Mouse (Mus musculus) embryonic facial prominence, embryonic 13.5 days (tissue): Measurements from ENCODE around the gene Lnpep. TPM values are rescaled to one million over a fixed set of nuclear protein-coding genes. Genes with fewer than 3 reads are reported as not detected.

Experiments
- ATAC-seq: fragments of 200-750 bp; cut with Nextera tagmentation; 2 replicates; pipeline ENCODE4 v1.8.0; 2017; ENCODE audit warnings: low read depth; ENCODE audit not compliant: insufficient number of reproducible peaks, insufficient read depth, low FRiP score, low TSS enrichment
- H3K27ac ChIP-seq: fragments of 300-500 bp; sonication (generic); 2 replicates; pipeline ENCODE4 v1.5.1; 2015; ENCODE audit warnings: moderate library complexity, mild to moderate bottlenecking, inconsistent platforms
- H3K27me3 ChIP-seq: fragments of 300-500 bp; sonication (generic); 2 replicates; pipeline ENCODE4 v1.6.1; 2015; ENCODE audit warnings: mild to moderate bottlenecking, inconsistent platforms
- H3K36me3 ChIP-seq: fragments of 300-500 bp; sonication (generic); 2 replicates; pipeline ENCODE4 v1.6.1; 2015; ENCODE audit warnings: mild to moderate bottlenecking, inconsistent platforms
- H3K4me1 ChIP-seq: fragments of 300-500 bp; sonication (generic); 2 replicates; pipeline ENCODE4 v1.6.1; 2015; ENCODE audit warnings: inconsistent platforms
- H3K4me2 ChIP-seq: fragments of 300-500 bp; sonication (generic); 2 replicates; pipeline ENCODE4 v1.6.1; 2015; ENCODE audit warnings: moderate library complexity, mild to moderate bottlenecking, inconsistent platforms
- H3K4me3 ChIP-seq: fragments of 300-500 bp; sonication (generic); 2 replicates; pipeline ENCODE4 v1.5.1; 2015; ENCODE audit warnings: mild to moderate bottlenecking, inconsistent platforms
- H3K9ac ChIP-seq: fragments of 300-500 bp; sonication (generic); 2 replicates; pipeline ENCODE4 v1.6.1; 2015; ENCODE audit warnings: mild to moderate bottlenecking, inconsistent platforms
- H3K9me3 ChIP-seq: fragments of 300-500 bp; sonication (generic); 2 replicates; pipeline ENCODE4 v1.6.1; 2016; ENCODE audit warnings: inconsistent platforms
- WGBS: fragments of 180-500 bp; shearing (Covaris S2); methylation state at CpG from one replicate; pipeline ENCODE4 v1.1.7; 2015; ENCODE audit warnings: mixed read lengths; 5-methylcytosine and 5-hydroxymethylcytosine counted together
- polyA plus RNA-seq: library from polyadenylated mRNA; unstranded; fragments of >200 nt; fragmentation: Nextera tagmentation; extraction: Ambion mirVana; gene quantifications from 2 replicates; pipeline ENCODE4 v1.2.1, GENCODE M21; 2015

Lnpep gene
- polyA plus RNA-seq, 1 experiment from 2014 or later, result 11.5 TPM

DNA sequence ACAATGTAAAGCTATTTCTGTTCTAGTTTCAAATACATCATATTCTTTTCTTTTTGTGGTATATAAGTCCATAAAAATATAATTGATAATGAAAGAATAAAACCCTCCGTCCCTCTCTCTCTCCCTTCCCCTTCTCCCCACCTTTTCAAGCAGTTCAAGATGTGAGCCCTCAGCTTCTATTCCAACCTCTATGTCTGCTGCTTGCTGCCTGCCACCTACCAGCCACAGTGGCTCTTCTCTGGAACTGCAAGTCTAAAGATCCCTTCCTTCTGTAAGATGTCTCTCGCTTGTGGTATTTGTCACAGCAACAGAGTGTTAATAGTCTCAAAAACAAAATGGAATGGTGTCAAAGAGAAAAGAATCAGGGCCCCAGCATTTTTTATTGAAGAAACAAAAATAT is 20.3 kb downstream of the Lnpep start:
- no peaks in the 10 kb centered on the region for H3K36me3 ChIP-seq
- no peak overlapping the region for H3K4me3 ChIP-seq
- no peak overlapping the region for H3K4me2 ChIP-seq
- peaks cover 10% of the 10 kb centered on the region for H3K4me1 ChIP-seq
- no peaks in the 10 kb centered on the region for H3K9me3 ChIP-seq
- no peak overlapping the region for H3K9ac ChIP-seq
- no peak overlapping the region for H3K27ac ChIP-seq
- 85% methylated on average over 2 of the region's 2 CpGs for WGBS
- no peaks in the 10 kb centered on the region for H3K27me3 ChIP-seq
- ATAC-seq, result no peak

DNA sequence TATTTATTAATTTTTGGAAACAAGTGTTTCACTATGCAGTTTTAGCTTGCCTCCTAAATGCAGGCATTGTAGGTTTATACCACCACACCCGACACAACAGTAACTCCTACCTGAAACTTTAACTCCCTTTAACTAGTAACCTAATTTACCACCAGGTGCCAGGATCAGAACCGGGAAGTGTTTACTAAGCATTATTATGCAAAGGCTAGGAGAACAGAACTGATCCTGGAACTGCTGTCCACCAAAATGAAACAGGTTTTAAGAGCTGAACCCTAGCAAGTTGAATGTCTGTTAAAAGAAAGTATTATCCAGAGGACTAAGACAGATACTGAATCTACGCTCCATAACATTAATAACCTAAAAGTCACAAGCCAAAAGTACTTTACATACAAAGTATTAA is 21.2 kb downstream of the Lnpep start:
- WGBS, result 86% methylated on average over 3 of the region's 3 CpGs
- Histone ChIP-seq H3K27me3 (no peaks in the 10 kb centered on the region), H3K4me2 (no peak overlapping the region), H3K36me3 (no peaks in the 10 kb centered on the region), H3K27ac (no peak overlapping the region), H3K9ac (no peak overlapping the region), H3K9me3 (no peaks in the 10 kb centered on the region), H3K4me3 (no peak overlapping the region), H3K4me1 (peaks cover 10% of the 10 kb centered on the region)
- no peak for ATAC-seq

DNA sequence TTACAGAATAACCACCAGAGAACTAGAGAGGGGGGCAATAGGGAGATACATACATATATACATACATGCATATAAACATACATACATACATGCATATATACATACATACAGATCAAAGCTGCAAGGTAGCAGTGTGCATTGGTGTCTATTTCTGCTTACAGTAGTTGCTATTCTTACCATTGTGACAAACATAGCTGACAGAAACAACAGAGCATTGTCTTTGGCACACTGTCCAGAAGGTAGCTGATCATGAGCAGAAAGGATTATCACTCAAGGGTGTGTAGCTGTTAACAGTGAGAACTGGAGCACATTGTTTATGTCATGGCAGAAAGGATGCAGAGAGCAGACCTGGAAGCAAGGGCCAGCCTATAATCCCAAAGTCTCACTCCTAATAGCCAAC is 22.1 kb downstream of the Lnpep start:
- Histone ChIP-seq H3K36me3 (no peaks in the 10 kb centered on the region), H3K9me3 (no peaks in the 10 kb centered on the region), H3K27ac (no peak overlapping the region), H3K4me2 (no peak overlapping the region), H3K27me3 (no peaks in the 10 kb centered on the region), H3K4me1 (peaks cover 12% of the 10 kb centered on the region), H3K4me3 (no peak overlapping the region), H3K9ac (no peak overlapping the region)
- ATAC-seq, result no peak

DNA sequence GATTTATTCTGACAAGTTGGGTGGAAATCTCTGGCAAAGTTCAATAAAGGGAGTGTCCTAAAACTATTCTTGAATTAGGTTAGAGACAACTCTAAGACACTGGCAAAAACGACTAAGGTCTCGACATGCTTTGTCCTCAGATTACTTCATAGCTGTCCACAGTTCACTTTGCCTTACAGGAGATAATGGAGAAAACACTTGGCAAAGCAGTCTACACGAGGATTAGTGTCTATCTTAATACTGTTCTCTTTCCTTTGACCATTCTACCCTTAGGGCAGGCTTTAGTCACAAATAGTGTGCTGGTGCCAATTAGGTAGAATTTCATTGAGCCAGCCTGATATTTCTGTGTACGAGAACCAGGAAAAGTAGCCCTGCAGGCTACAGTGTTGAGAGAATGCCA is 22.5 kb downstream of the Lnpep start:
- WGBS, result 34% methylated on average over 4 of the region's 4 CpGs
- H3K27me3 ChIP-seq, result no peaks in the 10 kb centered on the region
- ATAC-seq, result no peak
- 0 out of 2 replicates have a peak overlapping the region, but pooled peaks have one; percentile 5 for H3K27ac ChIP-seq
- no peaks in the 10 kb centered on the region for H3K9me3 ChIP-seq
- peaks cover 15% of the 10 kb centered on the region for H3K4me1 ChIP-seq
- H3K4me2 ChIP-seq, result no peak overlapping the region
- H3K36me3 ChIP-seq, result no peaks in the 10 kb centered on the region
- H3K4me3 ChIP-seq, result no peak overlapping the region
- H3K9ac ChIP-seq, result no peak overlapping the region

DNA sequence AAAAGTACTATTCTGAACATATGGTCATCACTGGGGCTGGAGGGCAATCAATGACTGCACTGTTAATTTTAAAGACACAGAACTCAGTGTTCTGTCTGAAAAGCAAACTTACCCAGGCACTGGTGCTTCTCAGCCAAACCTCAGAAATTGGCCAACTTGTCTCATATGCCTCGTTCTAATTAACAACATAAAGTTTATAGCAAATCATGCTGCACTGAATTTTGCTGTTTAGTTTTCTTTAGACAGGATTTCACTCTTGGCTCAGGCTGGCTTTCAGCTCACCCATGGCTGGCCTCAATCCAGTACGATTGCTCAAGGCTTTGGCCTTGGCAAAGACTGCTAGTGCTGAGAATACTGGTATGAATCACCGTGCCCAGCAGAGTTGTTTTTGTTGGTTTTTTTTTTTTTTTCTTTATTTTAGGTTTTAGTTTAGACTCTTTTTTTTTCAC is 24.0 kb downstream of the Lnpep start:
- no peak for ATAC-seq
- 32% methylated on average over 3 of the region's 3 CpGs for WGBS
- H3K36me3 ChIP-seq, result no peaks in the 10 kb centered on the region
- H3K4me2 ChIP-seq, result no peak overlapping the region
- no peaks in the 10 kb centered on the region for H3K27me3 ChIP-seq
- peaks cover 15% of the 10 kb centered on the region for H3K4me1 ChIP-seq
- H3K27ac ChIP-seq, result peak overlapping the region; percentile 48; the same call in 1 of the 2 replicates
- no peak overlapping the region for H3K9ac ChIP-seq
- H3K9me3 ChIP-seq, result no peaks in the 10 kb centered on the region
- no peak overlapping the region for H3K4me3 ChIP-seq

DNA sequence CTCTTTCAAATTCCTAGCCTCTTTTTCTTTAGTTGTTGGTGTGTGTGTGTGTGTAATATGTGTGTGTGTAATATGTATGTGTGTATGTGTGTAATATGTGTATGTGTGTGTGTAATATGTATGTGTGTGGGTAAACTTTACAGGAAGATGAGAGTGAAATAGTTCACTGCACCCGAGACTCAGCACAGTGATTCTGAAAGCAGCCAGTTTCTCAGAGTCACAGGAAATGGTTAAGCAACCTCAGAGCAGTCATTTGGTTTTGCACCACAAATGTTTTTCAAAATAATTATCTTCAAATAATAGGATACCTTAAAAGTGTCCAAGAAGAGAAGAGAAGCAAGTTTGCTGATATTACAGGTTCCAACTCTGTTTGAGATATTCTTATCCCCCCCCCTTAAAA is 24.8 kb downstream of the Lnpep start:
- no peak for ATAC-seq
- Histone ChIP-seq H3K9ac (no peak overlapping the region), H3K4me3 (no peak overlapping the region), H3K9me3 (no peaks in the 10 kb centered on the region), H3K4me2 (no peak overlapping the region), H3K27me3 (no peaks in the 10 kb centered on the region), H3K4me1 (peaks cover 15% of the 10 kb centered on the region), H3K36me3 (no peaks in the 10 kb centered on the region), H3K27ac (no peak overlapping the region)
- 47% methylated on average over 1 of the region's 1 CpGs for WGBS

DNA sequence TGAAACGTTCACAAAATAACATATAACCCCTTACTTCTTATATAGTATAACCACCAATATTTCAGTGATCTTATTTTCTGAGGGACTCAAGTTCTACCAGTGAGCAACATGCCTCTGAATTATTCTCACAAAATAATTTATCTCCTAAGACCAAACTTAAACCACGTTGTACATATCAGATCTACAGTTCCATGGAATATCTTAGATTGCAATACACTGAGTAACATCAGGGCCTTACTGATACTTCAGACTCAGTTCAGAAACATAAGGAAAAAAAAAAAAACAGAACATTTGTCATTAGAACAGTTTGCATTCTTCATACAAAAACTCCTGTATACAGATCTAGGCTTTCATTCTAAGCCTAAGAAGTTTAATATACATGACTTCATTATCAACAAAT is 26.5 kb downstream of the Lnpep start:
- Histone ChIP-seq H3K27ac (no peak overlapping the region), H3K27me3 (no peaks in the 10 kb centered on the region), H3K36me3 (no peaks in the 10 kb centered on the region), H3K9ac (no peak overlapping the region), H3K4me3 (no peak overlapping the region), H3K4me1 (peaks cover 15% of the 10 kb centered on the region), H3K9me3 (no peaks in the 10 kb centered on the region), H3K4me2 (no peak overlapping the region)
- 90% methylated on average over 2 of the region's 2 CpGs for WGBS
- no peak for ATAC-seq

DNA sequence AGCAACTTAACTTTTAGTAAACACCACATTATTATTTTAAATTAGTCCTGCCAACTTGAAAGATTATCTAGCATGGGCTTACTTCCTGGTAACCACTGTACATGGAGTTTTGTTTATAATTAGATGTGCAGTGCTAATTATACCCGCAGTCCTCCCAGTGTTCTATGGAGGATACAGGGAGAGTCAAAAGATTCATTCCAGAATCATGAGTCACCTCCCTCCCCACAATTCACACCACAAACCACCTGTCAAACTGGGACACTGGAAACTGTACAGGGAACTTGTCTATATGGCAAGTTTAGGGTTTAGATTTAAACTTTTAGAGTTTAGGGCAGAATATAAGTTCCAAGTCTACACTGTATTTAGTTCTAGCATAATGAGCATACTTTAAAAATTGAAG is 31.9 kb downstream of the Lnpep start:
- no peak for ATAC-seq

DNA sequence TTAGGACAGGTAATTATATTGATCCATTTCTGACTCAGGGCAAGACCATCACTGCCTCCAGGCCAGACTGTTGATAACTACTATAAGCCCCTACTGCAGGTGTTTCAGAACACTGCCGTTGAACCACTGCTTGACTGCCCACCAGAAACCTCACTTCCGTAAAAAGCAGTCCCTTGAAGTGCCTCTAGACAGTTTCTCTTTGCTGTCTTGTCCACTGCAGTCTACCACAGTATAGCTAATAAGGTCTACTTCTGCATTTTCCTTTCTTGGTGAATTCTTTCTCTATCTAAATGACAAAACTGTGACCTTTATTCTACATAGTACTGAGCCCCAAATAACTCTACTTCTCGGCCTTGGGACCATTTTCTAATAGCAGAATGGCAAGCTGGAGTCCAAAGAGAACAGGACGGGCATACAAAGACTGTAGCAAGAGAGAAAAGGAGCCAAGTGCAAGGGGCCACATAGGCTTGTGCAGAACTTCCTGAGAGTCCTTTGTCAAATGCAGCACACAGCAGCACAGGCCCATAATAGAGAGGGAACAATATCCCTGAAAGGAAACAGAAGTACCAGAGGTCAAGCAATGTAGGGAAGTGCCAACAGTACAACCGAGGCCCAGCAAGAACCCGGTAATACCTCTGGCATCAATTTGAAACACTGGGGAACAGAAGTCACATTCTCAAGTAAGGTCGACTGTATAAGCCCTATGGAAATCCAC is 37.4 kb downstream of the Lnpep start:
- Histone ChIP-seq H3K9me3 (no peaks in the 10 kb centered on the region; the same call in 1 of the 2 replicates), H3K27me3 (no peaks in the 10 kb centered on the region), H3K36me3 (no peaks in the 10 kb centered on the region), H3K9ac (no peak overlapping the region), H3K4me1 (no peaks in the 10 kb centered on the region), H3K27ac (no peak overlapping the region), H3K4me2 (no peak overlapping the region), H3K4me3 (no peak overlapping the region)
- ATAC-seq, result no peak
- 81% methylated on average over 7 of the region's 7 CpGs for WGBS

More for the DNA sequence above, 31.9 kb downstream of the Lnpep start:
- H3K27ac ChIP-seq, result no peak overlapping the region
- no peak overlapping the region for H3K4me2 ChIP-seq
- 77% methylated on average over 1 of the region's 1 CpGs for WGBS
- H3K9me3 ChIP-seq, result no peaks in the 10 kb centered on the region; the same call in 1 of the 2 replicates
- H3K4me3 ChIP-seq, result no peak overlapping the region
- no peak overlapping the region for H3K9ac ChIP-seq
- no peaks in the 10 kb centered on the region for H3K27me3 ChIP-seq
- peaks cover 4% of the 10 kb centered on the region; the same call in 1 of the 2 replicates for H3K4me1 ChIP-seq
- no peaks in the 10 kb centered on the region for H3K36me3 ChIP-seq

DNA sequence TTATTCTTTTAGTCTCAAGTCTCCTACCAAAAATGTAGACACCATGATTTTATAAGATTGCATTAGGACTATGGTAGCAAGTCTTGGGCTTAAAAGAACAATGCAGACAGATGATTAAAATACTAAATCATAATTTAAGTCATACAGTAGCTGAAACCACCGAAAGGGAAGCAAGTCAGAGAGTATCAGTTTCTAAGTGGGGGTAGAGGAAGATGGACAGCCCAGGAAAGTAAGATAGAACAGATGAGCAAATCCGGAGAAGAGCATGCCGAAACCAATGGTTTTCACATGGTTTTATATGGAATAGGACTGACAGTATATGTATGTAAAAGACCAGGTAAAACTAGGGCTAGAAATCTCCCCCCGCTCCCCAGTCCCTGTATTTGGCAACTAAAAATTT is 39.7 kb downstream of the Lnpep start:
- no peak for ATAC-seq

DNA sequence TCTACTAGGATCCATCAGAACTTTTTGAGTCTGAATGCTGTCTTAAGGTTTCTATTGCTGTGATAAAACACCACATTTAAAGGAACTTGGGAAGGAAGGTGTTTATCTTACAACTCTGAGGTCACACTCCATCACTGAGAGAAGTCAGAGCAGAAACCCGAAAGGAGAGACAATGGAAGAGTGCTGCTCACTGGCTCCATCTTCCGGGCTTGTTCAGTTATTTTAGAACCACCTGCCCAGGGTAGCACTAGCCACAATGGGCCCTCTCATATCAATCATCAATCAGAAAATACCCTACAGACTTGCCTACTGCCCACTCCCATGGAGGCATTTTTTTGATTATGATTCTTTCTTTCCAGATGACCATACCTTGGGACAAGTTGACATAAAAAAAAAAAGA is 41.0 kb downstream of the Lnpep start:
- Histone ChIP-seq H3K27me3 (no peaks in the 10 kb centered on the region), H3K4me3 (no peak overlapping the region), H3K9me3 (no peaks in the 10 kb centered on the region), H3K36me3 (peaks cover 3% of the 10 kb centered on the region), H3K4me1 (no peaks in the 10 kb centered on the region), H3K4me2 (no peak overlapping the region), H3K9ac (no peak overlapping the region), H3K27ac (no peak overlapping the region)
- 43% methylated on average over 2 of the region's 2 CpGs for WGBS
- ATAC-seq, result no peak

More for the DNA sequence above, 39.7 kb downstream of the Lnpep start:
- no peaks in the 10 kb centered on the region for H3K4me1 ChIP-seq
- no peak overlapping the region for H3K27ac ChIP-seq
- no peaks in the 10 kb centered on the region for H3K36me3 ChIP-seq
- H3K27me3 ChIP-seq, result no peaks in the 10 kb centered on the region
- H3K9me3 ChIP-seq, result no peaks in the 10 kb centered on the region
- 80% methylated on average over 4 of the region's 4 CpGs for WGBS
- H3K9ac ChIP-seq, result no peak overlapping the region
- no peak overlapping the region for H3K4me2 ChIP-seq
- no peak overlapping the region for H3K4me3 ChIP-seq

DNA sequence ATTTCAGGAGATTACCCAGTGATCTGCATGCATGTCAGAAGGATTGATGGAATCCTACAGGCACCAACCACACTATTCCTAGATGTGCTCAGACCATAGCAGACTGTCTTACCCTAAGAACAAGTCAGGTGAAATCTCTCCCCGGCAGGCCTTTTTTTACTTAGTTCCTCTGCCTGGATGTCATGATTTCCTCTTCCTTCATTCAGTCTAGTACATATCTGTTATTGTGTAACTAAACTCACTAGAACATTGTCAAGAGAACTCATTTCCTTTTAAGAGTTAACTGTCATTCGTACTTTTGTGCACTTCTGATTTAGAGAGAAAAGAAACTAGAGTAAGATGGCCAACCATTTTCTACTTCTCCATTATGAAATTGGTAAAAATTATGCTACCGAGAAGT is 43.6 kb downstream of the Lnpep start:
- Histone ChIP-seq H3K4me1 (no peaks in the 10 kb centered on the region), H3K27me3 (no peaks in the 10 kb centered on the region), H3K27ac (no peak overlapping the region), H3K4me3 (no peak overlapping the region), H3K4me2 (no peak overlapping the region), H3K9me3 (no peaks in the 10 kb centered on the region), H3K36me3 (peaks cover 8% of the 10 kb centered on the region), H3K9ac (no peak overlapping the region)
- ATAC-seq, result no peak
- 87% methylated on average over 3 of the region's 3 CpGs for WGBS
